Mouse (Mus musculus): Measurements from ENCODE around the gene Flt4. TPM values are rescaled to one million over a fixed set of nuclear protein-coding genes. Genes with fewer than 3 reads are reported as not detected.

The Flt4 gene
- polyA plus RNA-seq, 1 experiment from 2014 or later = 2.0 TPM

GRCm38 (mm10) chr11:49664262-49665140 is 55.4 kb downstream of the Flt4 start:
- H3K36me3 ChIP-seq = 0 out of 2 replicates have a peak, but pooled peaks cover 3% of the 10 kb centered on the region
- ATAC-seq (ENCODE audit: low FRiP score, low read depth) = no peak
- H3K4me1 ChIP-seq (replicated peaks) = no peaks in the 10 kb centered on the region
- H3K9ac ChIP-seq = no peak overlapping the region
- H3K9me3 ChIP-seq = no peaks in the 10 kb centered on the region
- WGBS = 83% methylated on average over 12 of the region's 12 CpGs
- no peak overlapping the region for H3K4me3 ChIP-seq
- no peaks in the 10 kb centered on the region for H3K27me3 ChIP-seq
- H3K4me2 ChIP-seq = no peak overlapping the region
- no peak overlapping the region for H3K27ac ChIP-seq (replicated peaks)

GRCm38 (mm10) chr11:49665462-49665861 is 56.4 kb downstream of the Flt4 start:
- H3K27me3 ChIP-seq = no peaks in the 10 kb centered on the region
- H3K27ac ChIP-seq (replicated peaks) = no peak overlapping the region

GRCm38 (mm10) chr11:49673433-49673832 is 64.4 kb downstream of the Flt4 start:
- H3K4me3 ChIP-seq = no peak overlapping the region
- no peak for ATAC-seq (ENCODE audit: low FRiP score, low read depth)
- H3K4me2 ChIP-seq = no peak overlapping the region
- no peaks in the 10 kb centered on the region for H3K9me3 ChIP-seq
- H3K27ac ChIP-seq (replicated peaks) = no peak overlapping the region
- peaks cover 48% of the 10 kb centered on the region for H3K36me3 ChIP-seq
- no peak overlapping the region for H3K9ac ChIP-seq
- H3K27me3 ChIP-seq = no peaks in the 10 kb centered on the region
- H3K4me1 ChIP-seq (replicated peaks) = no peaks in the 10 kb centered on the region
- 79% methylated on average over 3 of the region's 3 CpGs for WGBS

More at GRCm38 (mm10) chr11:49665462-49665861, 56.4 kb downstream of the Flt4 start:
- no peak overlapping the region for H3K4me2 ChIP-seq
- WGBS = 84% methylated on average over 4 of the region's 4 CpGs
- no peaks in the 10 kb centered on the region for H3K4me1 ChIP-seq (replicated peaks)
- ATAC-seq (ENCODE audit: low FRiP score, low read depth) = no peak
- H3K36me3 ChIP-seq = peaks cover 6% of the 10 kb centered on the region; the same call in 1 of the 2 replicates
- no peak overlapping the region for H3K9ac ChIP-seq
- no peak overlapping the region for H3K4me3 ChIP-seq
- no peaks in the 10 kb centered on the region for H3K9me3 ChIP-seq

GRCm38 (mm10) chr11:49684237-49684973 is 75.3 kb downstream of the Flt4 start:
- no peaks in the 10 kb centered on the region for H3K27me3 ChIP-seq
- no peak for ATAC-seq (ENCODE audit: low FRiP score, low read depth)
- no peak overlapping the region for H3K4me3 ChIP-seq
- 92% methylated on average over 12 of the region's 12 CpGs for WGBS
- H3K27ac ChIP-seq (replicated peaks) = no peak overlapping the region
- H3K9ac ChIP-seq = no peak overlapping the region
- H3K4me1 ChIP-seq (replicated peaks) = no peaks in the 10 kb centered on the region
- no peaks in the 10 kb centered on the region for H3K9me3 ChIP-seq
- no peak overlapping the region for H3K4me2 ChIP-seq
- peaks cover 67% of the 10 kb centered on the region for H3K36me3 ChIP-seq

- Histone ChIP-seq H3K9ac (no peak overlapping the region), H3K4me2 (no peak overlapping the region), H3K36me3 (peaks cover 8% of the 10 kb centered on the region; the same call in 1 of the 2 replicates), H3K27ac (replicated peaks) (no peak overlapping the region), H3K4me3 (no peak overlapping the region), H3K27me3 (no peaks in the 10 kb centered on the region), H3K4me1 (replicated peaks) (peaks cover 7% of the 10 kb centered on the region; the same call in 1 of the 2 replicates), H3K9me3 (no peaks in the 10 kb centered on the region)
- 95% methylated on average over 3 of the region's 3 CpGs for WGBS
- no peak for ATAC-seq (ENCODE audit: low FRiP score, low read depth)
Measured at GRCm38 (mm10) chr11:49695013-49695412, 86.0 kb downstream of the Flt4 start.

GRCm38 (mm10) chr11:49695695-49696094 is 86.6 kb downstream of the Flt4 start:
- WGBS = 86% methylated on average over 2 of the region's 2 CpGs
- ATAC-seq (ENCODE audit: low FRiP score, low read depth) = no peak
- Histone ChIP-seq H3K27me3 (no peaks in the 10 kb centered on the region), H3K9me3 (no peaks in the 10 kb centered on the region), H3K4me3 (no peak overlapping the region), H3K4me1 (replicated peaks) (0 out of 2 replicates have a peak, but pooled peaks cover 3% of the 10 kb centered on the region), H3K4me2 (no peak overlapping the region), H3K36me3 (peaks cover 8% of the 10 kb centered on the region; the same call in 1 of the 2 replicates), H3K9ac (no peak overlapping the region), H3K27ac (replicated peaks) (no peak overlapping the region)

GRCm38 (mm10) chr11:49696472-49696871 is 87.4 kb downstream of the Flt4 start:
- Histone ChIP-seq H3K9ac (no peak overlapping the region), H3K36me3 (peaks cover 14% of the 10 kb centered on the region), H3K4me3 (no peak overlapping the region), H3K27ac (replicated peaks) (no peak overlapping the region), H3K4me2 (no peak overlapping the region), H3K4me1 (replicated peaks) (0 out of 2 replicates have a peak, but pooled peaks cover 2% of the 10 kb centered on the region), H3K9me3 (no peaks in the 10 kb centered on the region), H3K27me3 (no peaks in the 10 kb centered on the region)
- ATAC-seq (ENCODE audit: low FRiP score, low read depth) = no peak
- 95% methylated on average over 2 of the region's 2 CpGs for WGBS

GRCm38 (mm10) chr11:49697779-49698178 is 88.7 kb downstream of the Flt4 start:
- no peak for ATAC-seq (ENCODE audit: low FRiP score, low read depth)
- 0 out of 2 replicates have a peak, but pooled peaks cover 2% of the 10 kb centered on the region for H3K4me1 ChIP-seq (replicated peaks)
- no peaks in the 10 kb centered on the region for H3K9me3 ChIP-seq
- H3K27ac ChIP-seq (replicated peaks) = no peak overlapping the region
- H3K4me2 ChIP-seq = no peak overlapping the region
- no peak overlapping the region for H3K9ac ChIP-seq
- H3K4me3 ChIP-seq = no peak overlapping the region
- H3K27me3 ChIP-seq = no peaks in the 10 kb centered on the region
- H3K36me3 ChIP-seq = peaks cover 23% of the 10 kb centered on the region
- 94% methylated on average over 5 of the region's 5 CpGs for WGBS

GRCm38 (mm10) chr11:49699079-49699478 is 90.0 kb downstream of the Flt4 start:
- Histone ChIP-seq H3K4me1 (replicated peaks) (0 out of 2 replicates have a peak, but pooled peaks cover 2% of the 10 kb centered on the region), H3K36me3 (peaks cover 24% of the 10 kb centered on the region), H3K9ac (no peak overlapping the region), H3K9me3 (no peaks in the 10 kb centered on the region), H3K27ac (replicated peaks) (no peak overlapping the region), H3K4me3 (no peak overlapping the region), H3K4me2 (no peak overlapping the region), H3K27me3 (no peaks in the 10 kb centered on the region)
- WGBS = 98% methylated on average over 1 of the region's 1 CpGs
- ATAC-seq (ENCODE audit: low FRiP score, low read depth) = no peak

GRCm38 (mm10) chr11:49702014-49702413 is 93.0 kb downstream of the Flt4 start:
- H3K4me1 ChIP-seq (replicated peaks) = no peaks in the 10 kb centered on the region
- H3K36me3 ChIP-seq = peaks cover 36% of the 10 kb centered on the region
- H3K27ac ChIP-seq (replicated peaks) = no peak overlapping the region
- H3K4me3 ChIP-seq = no peak overlapping the region
- H3K9ac ChIP-seq = no peak overlapping the region
- ATAC-seq (ENCODE audit: low FRiP score, low read depth) = no peak
- over 99% methylated on average over 8 of the region's 8 CpGs for WGBS
- no peaks in the 10 kb centered on the region for H3K9me3 ChIP-seq
- no peak overlapping the region for H3K4me2 ChIP-seq
- H3K27me3 ChIP-seq = no peaks in the 10 kb centered on the region

Measured in hindbrain, embryonic 15.5 days (tissue).